ENCODE assay signal across 16 mouse cellular contexts in genomic region chrX:48637032-48637431, GRCm38 (mm10). TPM values are rescaled to one million over a fixed set of nuclear protein-coding genes. Genes with fewer than 3 reads are reported as not detected.
DNase-seq lines count a peak whose midpoint lies in the region; ATAC-seq and TF ChIP-seq lines count a peak whose summit lies in the region.
"Had no signal": no experiment of that assay in that cellular context is flagged by ENCODE, and none has a peak within 500 bp of the region (broad histone marks: within the 10 kb centered on the region; RNA-seq: fewer than 3 reads in every experiment).

No protein-coding gene starts in this region.

- no peak for TF ChIP-seq EP300 in lung, postnatal 0 days (IDR thresholded peaks at IDR 0.05)
- TF ChIP-seq EP300 in MEL (IDR thresholded peaks at IDR 0.05; ENCODE audit: low read depth in 1 of 2, low read length in 2 of 2) = no peak

- TF ChIP-seq POLR2A in MEL (IDR thresholded peaks at IDR 0.05; ENCODE audit: control insufficient read depth in 1 of 2, insufficient read depth in 1 of 2, low read depth in 1 of 2, low read length in 2 of 2, poor library complexity in 1 of 2) = no peak

- no peak; the same call in 1 of the 2 replicates for TF ChIP-seq RAD21 in MEL (IDR thresholded peaks at IDR 0.05; ENCODE audit: low read depth, low read length)

- TF ChIP-seq CTCF in lung, postnatal 0 days (IDR thresholded peaks at IDR 0.05) = peak; percentile 30; the same call in 1 of the 2 replicates
- peak; percentile 35 to 59 (median 53) for TF ChIP-seq CTCF in MEL (IDR thresholded peaks at IDR 0.05 in 2 of 3, conservative IDR thresholded peaks at IDR 0.05 in 1 of 3; ENCODE audit: control insufficient read depth in 1 of 3, insufficient read depth in 1 of 3, low read depth in 2 of 3, low read length in 3 of 3, poor library complexity in 1 of 3, severe bottlenecking in 1 of 3)

- no peaks in the 10 kb centered on the region for H3K79me2 ChIP-seq in MEL (ENCODE audit: control insufficient read depth, insufficient read depth, low read length, poor library complexity)

- peak; percentile 0 for DNase-seq in embryonic facial prominence, embryonic 11.5 days (ENCODE audit: low spot score)
- no peak for DNase-seq in embryonic facial prominence, embryonic 10.5 days (ENCODE audit: low spot score)
- no peak for DNase-seq in lung, postnatal 0 days (ENCODE audit: low spot score)
- DNase-seq in lung, postnatal 25 days (ENCODE audit: low spot score) = no peak
- DNase-seq in MEL (ENCODE audit: low read depth, low spot score) = peak; percentile 45
- peak; percentile 7 for DNase-seq in lung, postnatal 36 days
- no peak for DNase-seq in spleen, adult 12 weeks (ENCODE audit: low spot score)
- no peak for DNase-seq in urinary bladder, postnatal 4 days (ENCODE audit: low spot score in 2 of 2)
- DNase-seq: gastrocnemius, postnatal 10 days; layer of hippocampus, adult 9-11 months had no signal

- H3K4me3 ChIP-seq in embryonic facial prominence, embryonic 11.5 days (ENCODE audit: low read depth, low read length) = no peak overlapping the region
- no peak overlapping the region for H3K4me3 ChIP-seq in embryonic facial prominence, embryonic 10.5 days
- H3K4me3 ChIP-seq in lung, postnatal 0 days (ENCODE audit: low read depth, low read length) = no peak overlapping the region
- H3K4me3 ChIP-seq in MEL (ENCODE audit: control insufficient read depth in 1 of 2, insufficient read depth in 1 of 2, low read depth in 2 of 2, low read length in 2 of 2) = no peak overlapping the region
- H3K4me3 ChIP-seq: hindbrain, embryonic 15.5 days; limb, embryonic 12.5 days; stomach, embryonic 15.5 days had no signal

- no peaks in the 10 kb centered on the region for H3K27me3 ChIP-seq in embryonic facial prominence, embryonic 11.5 days (ENCODE audit: control insufficient read depth, insufficient read depth, low read length)
- no peaks in the 10 kb centered on the region for H3K27me3 ChIP-seq in embryonic facial prominence, embryonic 10.5 days (replicated peaks; ENCODE audit: low read depth, poor library complexity, severe bottlenecking)
- no peaks in the 10 kb centered on the region for H3K27me3 ChIP-seq in lung, postnatal 0 days (replicated peaks; ENCODE audit: insufficient read depth, low read length)
- no peaks in the 10 kb centered on the region for H3K27me3 ChIP-seq in MEL (ENCODE audit: control insufficient read depth in 1 of 2, insufficient read depth in 2 of 2, low read length in 2 of 2)
- H3K27me3 ChIP-seq: hindbrain, embryonic 15.5 days; limb, embryonic 12.5 days; stomach, embryonic 15.5 days had no signal

- ATAC-seq in embryonic facial prominence, embryonic 11.5 days (replicated peaks; ENCODE audit: insufficient number of reproducible peaks, low FRiP score, low TSS enrichment, low read depth) = no peak
- no peak for ATAC-seq in lung, postnatal 0 days

- H3K4me1 ChIP-seq in embryonic facial prominence, embryonic 11.5 days (ENCODE audit: control insufficient read depth, insufficient read depth, low read length) = no peaks in the 10 kb centered on the region
- no peaks in the 10 kb centered on the region for H3K4me1 ChIP-seq in embryonic facial prominence, embryonic 10.5 days
- no peaks in the 10 kb centered on the region for H3K4me1 ChIP-seq in lung, postnatal 0 days (ENCODE audit: insufficient read depth, low read depth, low read length)
- no peaks in the 10 kb centered on the region for H3K4me1 ChIP-seq in MEL (ENCODE audit: control insufficient read depth in 1 of 2, insufficient read depth in 2 of 2, low read length in 2 of 2)
- H3K4me1 ChIP-seq: hindbrain, embryonic 15.5 days; limb, embryonic 12.5 days; stomach, embryonic 15.5 days had no signal

- H3K36me3 ChIP-seq in embryonic facial prominence, embryonic 11.5 days (replicated peaks; ENCODE audit: control insufficient read depth, insufficient read depth, low read depth, low read length) = no peaks in the 10 kb centered on the region
- peaks cover 14% of the 10 kb centered on the region; the same call in 1 of the 2 replicates for H3K36me3 ChIP-seq in embryonic facial prominence, embryonic 10.5 days (replicated peaks)
- no peaks in the 10 kb centered on the region for H3K36me3 ChIP-seq in lung, postnatal 0 days (ENCODE audit: insufficient read depth, low read length)
- no peaks in the 10 kb centered on the region for H3K36me3 ChIP-seq in MEL (ENCODE audit: control insufficient read depth in 1 of 2, insufficient read depth in 2 of 2, low read length in 2 of 2)
- H3K36me3 ChIP-seq: limb, embryonic 12.5 days; stomach, embryonic 15.5 days had no signal

- no peak overlapping the region for H3K4me2 ChIP-seq in embryonic facial prominence, embryonic 11.5 days (ENCODE audit: low read depth, low read length)
- no peak overlapping the region for H3K4me2 ChIP-seq in lung, postnatal 0 days (replicated peaks; ENCODE audit: low read depth, low read length)
- H3K4me2 ChIP-seq: hindbrain, embryonic 15.5 days; limb, embryonic 12.5 days; stomach, embryonic 15.5 days had no signal

- no peaks in the 10 kb centered on the region for H3K9me3 ChIP-seq in embryonic facial prominence, embryonic 11.5 days (replicated peaks; ENCODE audit: control insufficient read depth, low read length)
- H3K9me3 ChIP-seq in embryonic facial prominence, embryonic 10.5 days = no peaks in the 10 kb centered on the region
- H3K9me3 ChIP-seq in lung, postnatal 0 days (ENCODE audit: low read length) = no peaks in the 10 kb centered on the region
- H3K9me3 ChIP-seq in MEL (replicated peaks; ENCODE audit: insufficient read depth, low read length) = no peaks in the 10 kb centered on the region
- H3K9me3 ChIP-seq: hindbrain, embryonic 15.5 days; limb, embryonic 12.5 days; stomach, embryonic 15.5 days had no signal

- no peak overlapping the region for H3K27ac ChIP-seq in embryonic facial prominence, embryonic 11.5 days (replicated peaks; ENCODE audit: low read depth, low read length)
- no peak overlapping the region for H3K27ac ChIP-seq in embryonic facial prominence, embryonic 10.5 days (replicated peaks)
- no peak overlapping the region for H3K27ac ChIP-seq in lung, postnatal 0 days (ENCODE audit: low read length)
- no peak overlapping the region for H3K27ac ChIP-seq in MEL (ENCODE audit: control insufficient read depth, low read depth, low read length)
- H3K27ac ChIP-seq: hindbrain, embryonic 15.5 days; limb, embryonic 12.5 days; stomach, embryonic 15.5 days had no signal

- no peak overlapping the region for H3K9ac ChIP-seq in embryonic facial prominence, embryonic 11.5 days (replicated peaks; ENCODE audit: low read length)
- no peak overlapping the region for H3K9ac ChIP-seq in lung, postnatal 0 days (replicated peaks; ENCODE audit: low read depth)
- H3K9ac ChIP-seq in MEL (ENCODE audit: control insufficient read depth, low read depth, low read length, poor library complexity, severe bottlenecking) = no peak overlapping the region
- H3K9ac ChIP-seq: hindbrain, embryonic 15.5 days; limb, embryonic 12.5 days; stomach, embryonic 15.5 days had no signal

- WGBS in embryonic facial prominence, embryonic 11.5 days = 68% methylated on average over 2 of the region's 2 CpGs
- 65% methylated on average over 2 of the region's 2 CpGs for WGBS in embryonic facial prominence, embryonic 10.5 days
- WGBS in lung, postnatal 0 days = 77% methylated on average over 2 of the region's 2 CpGs

TF ChIP-seq in MEL, 35 proteins besides CTCF, POLR2A, EP300 and RAD21:
- TF ChIP-seq GABPA (IDR thresholded peaks at IDR 0.05; ENCODE audit: low read depth, low read length) (no peak), TAL1 (IDR thresholded peaks at IDR 0.05; ENCODE audit: low read length) (no peak), SMC3 (IDR thresholded peaks at IDR 0.05; ENCODE audit: low read depth, low read length) (peak; percentile 19; the same call in 1 of the 2 replicates), ZNF384 (IDR thresholded peaks at IDR 0.05; ENCODE audit: low read depth, low read length) (0 out of 2 replicates have a peak, but pooled peaks have one; percentile 14), BHLHE40 (IDR thresholded peaks at IDR 0.05; ENCODE audit: borderline replicate concordance, low read depth, low read length) (no peak), ZMIZ1 (IDR thresholded peaks at IDR 0.05; ENCODE audit: low read depth, low read length) (no peak)

RNA-seq across cellular contexts. Expression of gene Slc25a14, which starts 13.8 kb away (rescaled TPM):
- 23.4 and 26.0 TPM in 2 replicates for polyA plus RNA-seq in embryonic facial prominence, embryonic 11.5 days (2014; fragmentation: Nextera tagmentation; extraction: Ambion mirVana)
- polyA plus RNA-seq in embryonic facial prominence, embryonic 10.5 days (2016; fragmentation: Nextera tagmentation; extraction: Ambion mirVana) = 17.3 and 17.7 TPM in 2 replicates
- 9.0 and 9.2 TPM in 2 replicates for polyA plus RNA-seq in lung, postnatal 0 days (2015; fragmentation: Nextera tagmentation; extraction: Ambion mirVana)
- 5.9 and 6.9 TPM in 2 replicates for total RNA-seq in MEL (2012; rRNA removed)
- 1 to 10 TPM in 1 of 2 experiments, not detected in 1; 5.8 TPM for polyA plus RNA-seq in MEL (2012; ENCODE audit: insufficient read depth in 1 of 2, insufficient read length in 2 of 2, low read depth in 1 of 2, low replicate concordance in 2 of 2, missing spikeins in 1 of 2)

RNA-seq across cellular contexts. Expression of gene Gpr119, which starts 37.2 kb away (rescaled TPM):
- polyA plus RNA-seq in embryonic facial prominence, embryonic 11.5 days (2014; fragmentation: Nextera tagmentation; extraction: Ambion mirVana) = not detected in 2 replicates
- polyA plus RNA-seq in embryonic facial prominence, embryonic 10.5 days (2016; fragmentation: Nextera tagmentation; extraction: Ambion mirVana) = not detected in 2 replicates
- not detected in 2 replicates for polyA plus RNA-seq in lung, postnatal 0 days (2015; fragmentation: Nextera tagmentation; extraction: Ambion mirVana)
- not detected in 2 replicates for total RNA-seq in MEL (2012; rRNA removed)
- not detected for polyA plus RNA-seq in MEL (2012; ENCODE audit: insufficient read depth in 1 of 2, insufficient read length in 2 of 2, low read depth in 1 of 2, low replicate concordance in 2 of 2, missing spikeins in 1 of 2)
- total RNA-seq: gastrocnemius, postnatal 10 days had no signal
- polyA plus RNA-seq: C2C12; heart, embryonic 14.5 days; hindbrain, embryonic 15.5 days; limb, embryonic 12.5 days; neural tube, embryonic 14.5 days had no signal

RNA-seq across cellular contexts. Expression of gene Zfp280c, which starts 42.7 kb away (rescaled TPM):
- polyA plus RNA-seq in embryonic facial prominence, embryonic 11.5 days (2014; fragmentation: Nextera tagmentation; extraction: Ambion mirVana) = 21.6 and 25.2 TPM in 2 replicates
- polyA plus RNA-seq in embryonic facial prominence, embryonic 10.5 days (2016; fragmentation: Nextera tagmentation; extraction: Ambion mirVana) = 19.1 and 20.8 TPM in 2 replicates
- 5.0 and 5.4 TPM in 2 replicates for polyA plus RNA-seq in lung, postnatal 0 days (2015; fragmentation: Nextera tagmentation; extraction: Ambion mirVana)
- 12.2 and 14.2 TPM in 2 replicates for total RNA-seq in MEL (2012; rRNA removed)
- 10 to 100 TPM in 1 of 2 experiments, not detected in 1; 16.7 TPM for polyA plus RNA-seq in MEL (2012; ENCODE audit: insufficient read depth in 1 of 2, insufficient read length in 2 of 2, low read depth in 1 of 2, low replicate concordance in 2 of 2, missing spikeins in 1 of 2)

RNA-seq across cellular contexts. Expression of gene Rbmx2, which starts 57.8 kb away (rescaled TPM):
- polyA plus RNA-seq in embryonic facial prominence, embryonic 11.5 days (2014; fragmentation: Nextera tagmentation; extraction: Ambion mirVana) = 24.1 and 29.2 TPM in 2 replicates
- polyA plus RNA-seq in embryonic facial prominence, embryonic 10.5 days (2016; fragmentation: Nextera tagmentation; extraction: Ambion mirVana) = 28.7 and 29.0 TPM in 2 replicates
- polyA plus RNA-seq in lung, postnatal 0 days (2015; fragmentation: Nextera tagmentation; extraction: Ambion mirVana) = 10.2 and 12.5 TPM in 2 replicates
- total RNA-seq in MEL (2012; rRNA removed) = 18.6 and 21.2 TPM in 2 replicates
- 10 to 100 TPM in 1 of 2 experiments, not detected in 1; 17.0 TPM for polyA plus RNA-seq in MEL (2012; ENCODE audit: insufficient read depth in 1 of 2, insufficient read length in 2 of 2, low read depth in 1 of 2, low replicate concordance in 2 of 2, missing spikeins in 1 of 2)

Comparison
In these comparisons a context has a peak if more than half of its experiments do, and no peak if none do; other contexts are left out.
1. DNase-seq: peak in embryonic facial prominence, embryonic 11.5 days (single experiment), MEL (single experiment) and lung, postnatal 36 days (single experiment); none in embryonic facial prominence, embryonic 10.5 days (single experiment), lung, postnatal 0 days (single experiment), lung, postnatal 25 days (single experiment), spleen, adult 12 weeks (single experiment) and urinary bladder, postnatal 4 days (0 of 2).